ENCODE assay signal across 8 mouse cellular contexts in the genomic region with DNA sequence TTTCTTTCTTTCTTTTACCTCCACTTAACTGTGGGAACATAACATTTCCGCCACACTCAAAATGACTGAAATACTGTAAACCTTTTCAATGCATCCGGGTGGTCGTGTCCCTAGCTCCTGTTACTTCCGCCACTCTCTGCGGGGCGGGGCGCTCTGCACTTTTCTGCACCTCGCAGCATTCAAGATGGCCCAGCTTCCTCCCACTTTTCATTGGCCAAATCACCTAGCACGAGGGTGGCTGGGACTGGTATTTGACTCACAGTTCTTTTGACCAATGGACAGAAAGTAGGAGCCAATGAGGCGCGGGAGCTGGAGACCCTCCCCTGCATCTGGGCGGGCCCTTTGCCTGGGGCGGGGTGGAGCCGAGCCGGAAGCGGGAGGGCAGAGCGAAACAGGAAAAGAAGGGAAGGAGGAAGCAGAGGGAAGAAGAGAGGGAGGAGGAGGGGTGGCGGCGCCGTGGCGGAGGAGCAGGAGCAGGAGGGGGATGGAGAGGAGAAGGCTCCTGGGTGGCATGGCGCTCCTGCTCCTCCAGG. TPM values are rescaled to one million over a fixed set of nuclear protein-coding genes. Genes with fewer than 3 reads are reported as not detected.
DNase-seq lines count a peak whose midpoint lies in the region; ATAC-seq and TF ChIP-seq lines count a peak whose summit lies in the region.

Gene Wbp1l (plus strand): TSS at position 365 of the 533 bp plus-strand sequence.

- ATAC-seq in forebrain, postnatal 0 days: peak; percentile 99
- peak; percentile 99 for ATAC-seq in lung, embryonic 15.5 days (ENCODE audit: borderline replicate concordance, extremely low read depth, low FRiP score, low TSS enrichment)

- no peak for TF ChIP-seq CTCF in MEL (IDR thresholded peaks at IDR 0.05 in 2 of 3, conservative IDR thresholded peaks at IDR 0.05 in 1 of 3; ENCODE audit: control insufficient read depth in 1 of 3, insufficient read depth in 1 of 3, low read depth in 2 of 3, low read length in 3 of 3, poor library complexity in 1 of 3, severe bottlenecking in 1 of 3)
- no peak for TF ChIP-seq CTCF in cerebellum, adult 2 months (IDR thresholded peaks at IDR 0.05; ENCODE audit: borderline replicate concordance, insufficient read depth, low read depth, low read length)
- TF ChIP-seq CTCF in forebrain, postnatal 0 days (IDR thresholded peaks at IDR 0.05; ENCODE audit: low read depth): no peak

- H3K79me2 ChIP-seq in MEL (ENCODE audit: control insufficient read depth, insufficient read depth, low read length, poor library complexity): peaks cover 34% of the 10 kb centered on the region

- H3K27ac ChIP-seq in MEL (ENCODE audit: control insufficient read depth, low read depth, low read length): peak within 1 kb of the TSS; percentile 59
- H3K27ac ChIP-seq in cerebellum, adult 2 months (ENCODE audit: insufficient read depth, low read length): peak within 1 kb of the TSS; percentile 44
- peak within 1 kb of the TSS; percentile 85 for H3K27ac ChIP-seq in forebrain, postnatal 0 days (ENCODE audit: low read depth, low read length)
- peak within 1 kb of the TSS; percentile 56 for H3K27ac ChIP-seq in lung, embryonic 15.5 days

- peak within 1 kb of the TSS; percentile 87 for H3K9ac ChIP-seq in MEL (ENCODE audit: control insufficient read depth, low read depth, low read length, poor library complexity, severe bottlenecking)
- peak within 1 kb of the TSS; percentile 79 for H3K9ac ChIP-seq in forebrain, postnatal 0 days
- peak within 1 kb of the TSS; percentile 84 for H3K9ac ChIP-seq in lung, embryonic 15.5 days

- peak; percentile 68 to 80; a peak in 3 of 4 replicates for TF ChIP-seq POLR2A in MEL (IDR thresholded peaks at IDR 0.05; ENCODE audit: control insufficient read depth in 1 of 2, insufficient read depth in 1 of 2, low read depth in 1 of 2, low read length in 2 of 2, poor library complexity in 1 of 2)
- TF ChIP-seq POLR2A in cerebellum, adult 2 months (IDR thresholded peaks at IDR 0.05; ENCODE audit: borderline replicate concordance, insufficient read depth, low read length): peak; percentile 65; the same call in 1 of the 2 replicates

- no peaks in the 10 kb centered on the region for H3K27me3 ChIP-seq in MEL (ENCODE audit: control insufficient read depth in 1 of 2, insufficient read depth in 2 of 2, low read length in 2 of 2)
- no peaks in the 10 kb centered on the region for H3K27me3 ChIP-seq in cerebellum, adult 2 months (ENCODE audit: control insufficient read depth, insufficient read depth, low read length)
- H3K27me3 ChIP-seq in forebrain, postnatal 0 days (ENCODE audit: insufficient read depth, low read length): no peaks in the 10 kb centered on the region
- H3K27me3 ChIP-seq in lung, embryonic 15.5 days: no peaks in the 10 kb centered on the region

- no peaks in the 10 kb centered on the region for H3K9me3 ChIP-seq in MEL (replicated peaks; ENCODE audit: insufficient read depth, low read length)
- no peaks in the 10 kb centered on the region for H3K9me3 ChIP-seq in forebrain, postnatal 0 days (ENCODE audit: low read length)
- no peaks in the 10 kb centered on the region for H3K9me3 ChIP-seq in lung, embryonic 15.5 days

- H3K36me3 ChIP-seq in MEL (ENCODE audit: control insufficient read depth in 1 of 2, insufficient read depth in 2 of 2, low read length in 2 of 2): peaks cover 0 to 21% of the 10 kb centered on the region in 2 experiments; a peak in 2 of 4 replicates
- peaks cover 18% of the 10 kb centered on the region for H3K36me3 ChIP-seq in forebrain, postnatal 0 days (ENCODE audit: insufficient read depth)
- H3K36me3 ChIP-seq in lung, embryonic 15.5 days: peaks cover 11% of the 10 kb centered on the region; the same call in 1 of the 2 replicates

- under 1% methylated on average over 22 of the region's 22 CpGs for WGBS in cerebellum, adult 2 months
- WGBS in forebrain, postnatal 0 days: under 1% methylated on average over 22 of the region's 22 CpGs
- WGBS in lung, embryonic 15.5 days: 2% methylated on average over 22 of the region's 22 CpGs

- peak; percentile 100 for DNase-seq in MEL (ENCODE audit: low read depth, low spot score)
- DNase-seq in cerebellum, adult 2 months: peak; percentile 94 to 98
- peak; percentile 98 for DNase-seq in forebrain, postnatal 0 days
- peak; percentile 97 for DNase-seq in heart, postnatal 4 days
- DNase-seq in layer of hippocampus, adult 8-10 months (ENCODE audit: low spot score in 2 of 2): peak; percentile 98 to 99
- peak; percentile 98 for DNase-seq in ovary, adult 18-20 months (ENCODE audit: low spot score)
- DNase-seq in thymus, postnatal 0 days (ENCODE audit: low spot score): peak; percentile 99

- H3K4me3 ChIP-seq in MEL (ENCODE audit: control insufficient read depth in 1 of 2, insufficient read depth in 1 of 2, low read depth in 2 of 2, low read length in 2 of 2): peak within 1 kb of the TSS; percentile 76 to 90
- peak within 1 kb of the TSS; percentile 79 for H3K4me3 ChIP-seq in cerebellum, adult 2 months (replicated peaks; ENCODE audit: insufficient read depth, low read depth, low read length)
- peak within 1 kb of the TSS; percentile 89 for H3K4me3 ChIP-seq in forebrain, postnatal 0 days (ENCODE audit: low read depth, low read length)
- peak within 1 kb of the TSS; percentile 97 for H3K4me3 ChIP-seq in lung, embryonic 15.5 days

- H3K4me2 ChIP-seq in forebrain, postnatal 0 days (ENCODE audit: low read depth): peak within 1 kb of the TSS; percentile 83
- peak within 1 kb of the TSS; percentile 73 for H3K4me2 ChIP-seq in lung, embryonic 15.5 days

- TF ChIP-seq RAD21 in MEL (IDR thresholded peaks at IDR 0.05; ENCODE audit: low read depth, low read length): no peak

- peak in 1 of 2 experiments; percentile 54; a peak in 1 of 4 replicates for TF ChIP-seq EP300 in MEL (IDR thresholded peaks at IDR 0.05; ENCODE audit: low read depth in 1 of 2, low read length in 2 of 2)

- peaks cover 2 to 18% of the 10 kb centered on the region in 2 experiments for H3K4me1 ChIP-seq in MEL (ENCODE audit: control insufficient read depth in 1 of 2, insufficient read depth in 2 of 2, low read length in 2 of 2)
- H3K4me1 ChIP-seq in cerebellum, adult 2 months (ENCODE audit: control insufficient read depth, insufficient read depth, low read length): 0 out of 2 replicates have a peak, but pooled peaks cover 3% of the 10 kb centered on the region
- peaks cover 9% of the 10 kb centered on the region; the same call in 1 of the 2 replicates for H3K4me1 ChIP-seq in forebrain, postnatal 0 days (ENCODE audit: insufficient read depth)
- H3K4me1 ChIP-seq in lung, embryonic 15.5 days: peaks cover 21% of the 10 kb centered on the region

TF ChIP-seq in MEL, 35 proteins besides CTCF, POLR2A, EP300 and RAD21 (continues in another document):
- TF ChIP-seq MAZ (IDR thresholded peaks at IDR 0.05; ENCODE audit: low read depth, low read length) (peak; percentile 98), POLR2AphosphoS5 (IDR thresholded peaks at IDR 0.05; ENCODE audit: borderline replicate concordance, low read depth, low read length) (no peak; the same call in 1 of the 2 replicates), ETS1 (IDR thresholded peaks at IDR 0.05; ENCODE audit: low read depth, low read length) (0 out of 2 replicates have a peak, but pooled peaks have one; percentile 46), USF1 (IDR thresholded peaks at IDR 0.05; ENCODE audit: low read depth, low read length) (peak; percentile 73), KAT2A (conservative IDR thresholded peaks at IDR 0.05; ENCODE audit: low read depth, low read length) (peak; percentile 79), MYC (IDR thresholded peaks at IDR 0.05; ENCODE audit: low read depth, low read length) (peak; percentile 72), POLR2AphosphoS2 (IDR thresholded peaks at IDR 0.05; ENCODE audit: low read length) (peak; percentile 78), ELF1 (IDR thresholded peaks at IDR 0.05; ENCODE audit: low read depth, low read length) (peak; percentile 99), MAX (IDR thresholded peaks at IDR 0.05; ENCODE audit: low read length) (peak; percentile 46; the same call in 1 of the 2 replicates), SIN3A (IDR thresholded peaks at IDR 0.05; ENCODE audit: low read length) (peak; percentile 99), CHD2 (IDR thresholded peaks at IDR 0.05; ENCODE audit: low read length) (peak; percentile 83), CHD1 (IDR thresholded peaks at IDR 0.05; ENCODE audit: low read depth, low read length) (no peak), MEF2A (IDR thresholded peaks at IDR 0.05; ENCODE audit: extremely low read depth, insufficient replicate concordance, low read depth, low read length, poor library complexity, severe bottlenecking) (no peak), ZKSCAN1 (IDR thresholded peaks at IDR 0.05; ENCODE audit: low read depth, low read length) (no peak), TCF12 (IDR thresholded peaks at IDR 0.05; ENCODE audit: low read depth, low read length) (0 out of 2 replicates have a peak, but pooled peaks have one; percentile 35), HCFC1 (IDR thresholded peaks at IDR 0.05; ENCODE audit: low read depth, low read length) (peak; percentile 95), MAFK (IDR thresholded peaks at IDR 0.05; ENCODE audit: borderline replicate concordance, low read depth, low read length) (no peak), RCOR1 (IDR thresholded peaks at IDR 0.05; ENCODE audit: low read depth, low read length) (no peak), NELFE (IDR thresholded peaks at IDR 0.05; ENCODE audit: low read depth, low read length) (peak; percentile 77), ZMIZ1 (IDR thresholded peaks at IDR 0.05; ENCODE audit: low read depth, low read length) (peak; percentile 72; the same call in 1 of the 2 replicates), MXI1 (IDR thresholded peaks at IDR 0.05; ENCODE audit: low read depth, low read length) (peak; percentile 79), NRF1 (IDR thresholded peaks at IDR 0.05; ENCODE audit: insufficient read depth, low read depth, low read length, poor library complexity, severe bottlenecking) (peak; percentile 53; the same call in 1 of the 2 replicates), ZNF384 (IDR thresholded peaks at IDR 0.05; ENCODE audit: low read depth, low read length) (peak; percentile 94)

RNA-seq across cellular contexts. Expression of gene Wbp1l, which starts in this region (rescaled TPM):
- 47.0 and 52.9 TPM in 2 replicates for total RNA-seq in MEL (2012; rRNA removed)
- 10 to 100 TPM in 1 of 2 experiments, not detected in 1; 70.0 TPM for polyA plus RNA-seq in MEL (2012; ENCODE audit: insufficient read depth in 1 of 2, insufficient read length in 2 of 2, low read depth in 1 of 2, low replicate concordance in 2 of 2, missing spikeins in 1 of 2)
- polyA plus RNA-seq in cerebellum, adult 2 months (2012; rRNA removed): 24.9 and 28.3 TPM in 2 replicates
- 32.6 and 37.0 TPM in 2 replicates for total RNA-seq in forebrain, postnatal 0 days (2014; rRNA removed)
- 16.4 and 25.4 TPM in 2 replicates for polyA plus RNA-seq in forebrain, postnatal 0 days (2015; fragmentation: Nextera tagmentation; extraction: Ambion mirVana)
- total RNA-seq in heart, postnatal 4 days (2021): 10 to 100 TPM; 60.5 to 61.2 TPM
- 10 to 100 TPM; 40.2 to 43.3 (median 41.6) TPM for total RNA-seq in layer of hippocampus, adult 8-10 months (2022)
- 44.0 and 48.0 TPM in 2 replicates for polyA plus RNA-seq in lung, embryonic 15.5 days (2015; fragmentation: Nextera tagmentation; extraction: Ambion mirVana)
- polyA plus RNA-seq in thymus, postnatal 0 days (2015; fragmentation: Nextera tagmentation; extraction: Ambion mirVana): 29.9 and 37.8 TPM in 2 replicates

Comparison
In these comparisons a context has a peak if more than half of its experiments do, and no peak if none do; other contexts are left out.
1. Peak in every context shown above with its lines: DNase-seq, ATAC-seq, H3K4me3 ChIP-seq and H3K27ac ChIP-seq.